Mouse (Mus musculus) stomach, postnatal 0 days (tissue): Measurements from ENCODE around the gene Myo15b. TPM values are rescaled to one million over a fixed set of nuclear protein-coding genes. Genes with fewer than 3 reads are reported as not detected.
A peak's percentile ranks its signal among the peaks of the same experiment; 100 is the strongest.

Experiments used
- ATAC-seq: fragments of 200-750 bp; cut with Nextera tagmentation; 2 replicates; pipeline ENCODE4 v1.8.0; 2017; ENCODE audit not compliant: low FRiP score, low TSS enrichment
- DNase-seq: peaks from one replicate; pipeline ENCODE4 v3.0.0-alpha.2; 2016; ENCODE audit warnings: low spot score
- H3K27ac ChIP-seq: fragments of 300-500 bp; sonication (generic); replicated peaks from 2 replicates; pipeline ENCODE4 v1.5.1; 2014; ENCODE audit warnings: mild to moderate bottlenecking, control low read depth
- H3K27me3 ChIP-seq: fragments of 300-500 bp; sonication (generic); 2 replicates; pipeline ENCODE4 v1.6.1; 2014; ENCODE audit warnings: low read length; ENCODE audit not compliant: control insufficient read depth, insufficient read depth
- H3K36me3 ChIP-seq: fragments of 300-500 bp; sonication (generic); 2 replicates; pipeline ENCODE4 v1.6.1; 2014; ENCODE audit warnings: low read length, mixed read lengths; ENCODE audit not compliant: control insufficient read depth, insufficient read depth
- H3K4me1 ChIP-seq: fragments of 300-500 bp; sonication (generic); replicated peaks from 2 replicates; pipeline ENCODE4 v1.6.1; 2014; ENCODE audit warnings: antibody characterized with exemption; ENCODE audit not compliant: control insufficient read depth, insufficient read depth
- H3K4me2 ChIP-seq: fragments of 300-500 bp; sonication (generic); replicated peaks from 2 replicates; pipeline ENCODE4 v1.6.1; 2014; ENCODE audit warnings: low read depth, mild to moderate bottlenecking, control low read depth, moderate library complexity
- H3K4me3 ChIP-seq: fragments of 300-500 bp; sonication (generic); 2 replicates; pipeline ENCODE4 v1.5.1; 2014; ENCODE audit warnings: low read depth, low read length, control low read depth
- H3K9ac ChIP-seq: fragments of 300-500 bp; sonication (generic); 2 replicates; pipeline ENCODE4 v1.6.1; 2014; ENCODE audit warnings: mild to moderate bottlenecking, low read length, control low read depth, mixed read lengths
- H3K9me3 ChIP-seq: fragments of 300-500 bp; sonication (generic); 2 replicates; pipeline ENCODE4 v1.6.1; 2016; ENCODE audit warnings: low read length; ENCODE audit not compliant: control insufficient read depth
- CTCF ChIP-seq: IDR thresholded peaks from 2 replicates; pipeline ENCODE4 v1.5.1; 2016; ENCODE audit warnings: antibody characterized with exemption, low read depth, mild to moderate bottlenecking, moderate library complexity
- EP300 ChIP-seq: optimal IDR thresholded peaks from 2 replicates; pipeline ENCODE3; 2016; ENCODE audit warnings: antibody characterized with exemption
- WGBS: fragments of 180-500 bp; shearing (Covaris S2); extraction: QIAGEN DNeasy Blood & Tissue Kit; methylation state at CpG from one replicate; pipeline ENCODE4 v1.1.7; 2014; 5-methylcytosine and 5-hydroxymethylcytosine counted together
- polyA plus RNA-seq: library from polyadenylated mRNA; unstranded; fragments of >200 nt; fragmentation: Nextera tagmentation; extraction: Ambion mirVana; gene quantifications from 2 replicates; pipeline ENCODE4 v1.2.1, GENCODE M21; 2015

Gene Myo15b
- polyA plus RNA-seq, 1 experiment from 2014 or later = 16.0 TPM

DNA sequence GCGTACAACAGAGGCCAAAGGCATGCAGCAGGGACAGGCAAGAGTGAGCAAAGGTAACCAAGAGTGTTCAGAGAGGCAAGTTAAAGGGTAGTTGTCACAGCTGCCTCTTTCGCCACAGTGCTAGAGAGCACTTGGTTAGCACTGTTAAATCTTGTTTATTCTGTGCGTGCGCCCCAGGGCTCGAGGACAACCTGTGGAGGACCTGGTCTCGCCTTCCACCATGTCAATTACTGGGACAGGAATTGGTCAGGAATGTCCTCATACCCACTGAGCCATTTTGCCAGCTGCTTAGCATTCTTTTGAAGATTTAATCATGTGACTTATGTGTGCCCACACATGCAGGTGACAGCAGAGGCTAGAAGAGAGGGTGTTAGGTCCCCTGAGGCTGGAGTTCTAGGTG lies 31.0 kb downstream of the Myo15b start:
- ATAC-seq = no peak
- 73% methylated on average over 6 of the region's 6 CpGs for WGBS
- no peak overlapping the region for H3K4me2 ChIP-seq
- no peaks in the 10 kb centered on the region for H3K9me3 ChIP-seq
- H3K4me1 ChIP-seq = no peaks in the 10 kb centered on the region
- no peaks in the 10 kb centered on the region for H3K27me3 ChIP-seq
- H3K9ac ChIP-seq = no peak overlapping the region
- no peak overlapping the region for H3K4me3 ChIP-seq
- DNase-seq = no peak
- TF ChIP-seq CTCF = no peak
- no peak for TF ChIP-seq EP300
- H3K27ac ChIP-seq = no peak overlapping the region
- peaks cover 4% of the 10 kb centered on the region; the same call in 1 of the 2 replicates for H3K36me3 ChIP-seq

DNA sequence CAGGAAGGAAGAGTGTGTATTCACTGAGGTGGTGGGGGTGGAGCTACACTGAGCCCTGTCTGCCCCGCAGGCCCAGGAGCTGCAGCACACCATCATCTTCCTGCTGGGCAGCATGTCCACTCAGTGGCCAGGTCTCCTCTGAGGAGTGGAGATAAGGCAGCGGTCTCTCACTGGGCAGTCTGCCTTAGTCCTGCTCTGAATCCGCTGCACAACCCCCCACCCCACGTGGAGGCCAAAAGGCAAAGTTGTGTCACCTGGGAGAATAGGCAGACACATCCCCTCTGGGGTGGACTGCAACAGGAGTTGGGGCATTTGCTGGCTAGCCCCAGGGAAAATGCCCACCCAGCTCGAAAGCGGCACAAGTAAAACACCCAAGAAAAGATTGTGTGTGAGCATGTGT lies 34.0 kb downstream of the Myo15b start:
- DNase-seq = no peak

DNA sequence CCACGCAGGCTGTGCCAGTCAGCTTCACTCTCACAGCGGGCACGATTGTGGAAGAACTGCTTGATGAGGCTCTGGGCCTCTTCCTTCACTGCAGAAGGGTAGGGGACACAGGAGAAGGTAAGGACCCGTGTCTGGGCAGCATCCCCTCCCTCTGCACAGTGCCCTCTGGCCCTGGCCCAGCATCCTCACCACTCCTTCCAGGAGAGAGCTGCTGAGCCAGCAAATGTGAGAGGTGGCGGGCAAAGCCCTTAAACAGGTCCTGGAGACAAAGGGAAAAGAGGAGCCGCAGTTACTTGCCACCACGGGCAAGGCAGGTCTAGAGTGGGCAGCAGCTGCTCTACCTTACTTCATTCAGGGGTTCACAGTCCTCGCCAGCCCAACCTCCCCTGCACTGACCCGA lies 34.9 kb downstream of the Myo15b start:
- H3K36me3 ChIP-seq = peaks cover 8% of the 10 kb centered on the region; the same call in 1 of the 2 replicates
- WGBS = 85% methylated on average over 9 of the region's 9 CpGs
- TF ChIP-seq EP300 (no peak), CTCF (no peak)

More for the DNA sequence above, 34.0 kb downstream of the Myo15b start:
- ATAC-seq = no peak
- Histone ChIP-seq H3K4me2 (no peak overlapping the region), H3K4me1 (no peaks in the 10 kb centered on the region), H3K27me3 (no peaks in the 10 kb centered on the region), H3K9ac (no peak overlapping the region), H3K4me3 (no peak overlapping the region), H3K27ac (no peak overlapping the region), H3K36me3 (peaks cover 8% of the 10 kb centered on the region; the same call in 1 of the 2 replicates), H3K9me3 (no peaks in the 10 kb centered on the region)
- WGBS = 63% methylated on average over 6 of the region's 6 CpGs
- TF ChIP-seq CTCF = no peak
- no peak for TF ChIP-seq EP300

DNA sequence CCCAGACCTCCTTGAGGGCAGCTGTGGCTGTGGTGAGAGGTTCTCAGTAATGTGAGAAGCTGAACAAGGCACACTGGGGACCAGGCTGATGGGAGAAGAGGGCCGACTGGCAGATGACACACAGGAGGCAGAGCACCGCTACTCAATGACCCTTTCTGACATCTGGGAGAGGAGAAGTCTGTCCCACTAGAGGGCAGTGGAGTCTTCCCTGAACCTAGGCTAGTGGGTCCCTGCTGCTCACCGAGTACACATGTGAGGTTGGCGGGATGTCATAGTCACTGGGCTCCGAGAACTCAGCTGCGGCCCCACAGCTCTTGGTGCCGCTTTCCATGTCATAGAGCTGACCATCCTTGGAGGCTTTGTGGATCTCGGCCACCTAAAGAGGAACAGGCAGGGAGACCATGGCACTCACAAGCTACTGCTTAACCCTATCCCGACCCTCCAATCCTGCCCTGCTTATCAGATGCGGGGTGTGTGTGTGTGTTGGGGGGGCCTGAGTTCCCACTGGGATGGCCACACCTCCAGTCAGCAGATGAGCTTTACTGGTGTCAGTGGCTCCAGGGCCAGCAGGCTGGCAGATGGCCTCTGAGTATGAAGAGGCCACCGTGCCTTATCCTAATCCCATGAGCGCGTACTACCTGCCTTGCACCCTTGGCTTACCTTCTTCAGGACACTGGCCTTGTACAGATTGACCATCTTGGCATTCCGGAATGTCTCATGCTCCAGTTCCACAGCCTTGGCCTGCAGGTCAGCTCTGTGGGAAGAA lies 36.7 kb downstream of the Myo15b start:
- no peak for ATAC-seq
- no peak overlapping the region for H3K4me2 ChIP-seq
- no peak overlapping the region for H3K27ac ChIP-seq
- H3K27me3 ChIP-seq = no peaks in the 10 kb centered on the region
- H3K4me3 ChIP-seq = no peak overlapping the region
- peak; percentile 47 for DNase-seq
- TF ChIP-seq CTCF (peak; percentile 69), EP300 (no peak)
- 69% methylated on average over 14 of the region's 14 CpGs for WGBS
- H3K36me3 ChIP-seq = peaks cover 8% of the 10 kb centered on the region; the same call in 1 of the 2 replicates
- H3K4me1 ChIP-seq = 0 out of 2 replicates have a peak, but pooled peaks cover 7% of the 10 kb centered on the region
- no peaks in the 10 kb centered on the region for H3K9me3 ChIP-seq
- H3K9ac ChIP-seq = no peak overlapping the region

More for the DNA sequence above, 34.9 kb downstream of the Myo15b start:
- DNase-seq (no peak), ATAC-seq (no peak)
- H3K9ac ChIP-seq = no peak overlapping the region
- no peak overlapping the region for H3K4me2 ChIP-seq
- H3K4me1 ChIP-seq = no peaks in the 10 kb centered on the region
- H3K4me3 ChIP-seq = no peak overlapping the region
- H3K27me3 ChIP-seq = no peaks in the 10 kb centered on the region
- H3K9me3 ChIP-seq = no peaks in the 10 kb centered on the region
- H3K27ac ChIP-seq = no peak overlapping the region

DNA sequence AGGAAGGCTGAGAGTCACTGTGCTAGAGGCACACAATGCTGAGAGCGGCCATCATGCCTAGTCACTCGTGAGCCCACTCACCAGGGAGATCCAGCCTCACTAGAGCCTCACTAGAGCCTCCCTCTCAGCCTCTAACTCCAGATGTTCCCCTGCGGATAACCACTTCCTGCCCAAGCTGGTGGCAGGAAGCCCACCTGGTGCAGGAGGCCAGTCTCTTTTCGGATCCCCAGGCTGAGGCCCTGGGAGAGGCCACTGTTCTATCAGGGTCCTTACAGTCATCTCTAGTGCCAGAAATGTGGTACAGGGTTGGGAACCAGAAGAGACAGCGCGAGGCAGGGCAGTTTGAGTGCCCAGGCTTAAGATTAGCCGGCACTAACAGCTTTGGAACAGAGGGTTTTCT lies 40.2 kb downstream of the Myo15b start:
- H3K9ac ChIP-seq = no peak overlapping the region
- H3K27ac ChIP-seq = peak overlapping the region; percentile 20; the same call in 1 of the 2 replicates
- WGBS = 84% methylated on average over 7 of the region's 7 CpGs
- no peak overlapping the region for H3K4me2 ChIP-seq
- TF ChIP-seq EP300 (no peak), CTCF (no peak)
- no peaks in the 10 kb centered on the region for H3K9me3 ChIP-seq
- H3K4me3 ChIP-seq = no peak overlapping the region
- peaks cover 14% of the 10 kb centered on the region for H3K4me1 ChIP-seq
- DNase-seq (no peak), ATAC-seq (no peak)
- peaks cover 6% of the 10 kb centered on the region; the same call in 1 of the 2 replicates for H3K36me3 ChIP-seq
- H3K27me3 ChIP-seq = no peaks in the 10 kb centered on the region

DNA sequence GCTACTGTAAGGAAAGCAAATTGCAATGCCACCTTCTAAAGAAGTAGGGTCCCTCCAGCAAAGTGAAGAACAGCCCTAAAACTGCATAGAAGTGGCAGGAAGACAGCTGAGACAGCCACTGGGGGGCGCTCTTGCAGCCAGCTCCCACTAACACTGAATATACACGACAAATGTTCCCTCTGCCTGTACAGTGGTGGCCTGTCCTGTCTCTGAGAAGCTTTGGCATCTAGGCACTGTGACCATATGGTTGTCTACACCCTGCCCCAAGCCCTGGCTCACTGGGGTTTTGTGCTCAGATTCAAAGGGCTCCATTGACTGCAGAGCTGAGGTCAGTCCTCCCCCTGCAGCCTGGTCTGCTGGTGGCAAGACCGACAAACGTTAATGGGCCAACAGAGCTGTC lies 40.7 kb downstream of the Myo15b start:
- H3K4me1 ChIP-seq = peaks cover 18% of the 10 kb centered on the region
- no peaks in the 10 kb centered on the region for H3K9me3 ChIP-seq
- H3K36me3 ChIP-seq = peaks cover 4% of the 10 kb centered on the region; the same call in 1 of the 2 replicates
- no peak for TF ChIP-seq EP300
- peak; percentile 76 for TF ChIP-seq CTCF
- 30% methylated on average over 4 of the region's 4 CpGs for WGBS
- DNase-seq (peak; percentile 77), ATAC-seq (no peak)
- no peak overlapping the region for H3K4me2 ChIP-seq
- no peak overlapping the region for H3K4me3 ChIP-seq
- no peak overlapping the region; the same call in 1 of the 2 replicates for H3K27ac ChIP-seq
- H3K9ac ChIP-seq = no peak overlapping the region
- H3K27me3 ChIP-seq = no peaks in the 10 kb centered on the region
